Mouse (Mus musculus) lung, embryonic 15.5 days (tissue): ENCODE measurements at regions not wholly inside any gene's neighbourhood (a gene's known extent, or its start where the extent isn't known, plus 50 kb on each side); places are given as distances from the start of the nearest gene placed in this dataset.

ENCODE experiments used
- ATAC-seq: fragments of 200-750 bp; cut with Nextera tagmentation; 2 replicates; pipeline ENCODE4 v1.8.0; 2017; ENCODE audit warnings: moderate number of reproducible peaks, borderline replicate concordance; ENCODE audit not compliant: low FRiP score, low TSS enrichment; ENCODE audit errors: extremely low read depth
- H3K27ac ChIP-seq: fragments of 300-500 bp; sonication (generic); 2 replicates; pipeline ENCODE4 v1.5.1; 2015; ENCODE audit warnings: moderate library complexity, mild to moderate bottlenecking, inconsistent platforms
- H3K27me3 ChIP-seq: fragments of 300-500 bp; sonication (generic); 2 replicates; pipeline ENCODE4 v1.6.1; 2015; ENCODE audit warnings: inconsistent platforms
- H3K36me3 ChIP-seq: fragments of 300-500 bp; sonication (generic); 2 replicates; pipeline ENCODE4 v1.6.1; 2015; ENCODE audit warnings: inconsistent platforms
- H3K4me1 ChIP-seq: fragments of 300-500 bp; sonication (generic); 2 replicates; pipeline ENCODE4 v1.6.1; 2015; ENCODE audit warnings: inconsistent platforms
- H3K4me2 ChIP-seq: fragments of 300-500 bp; sonication (generic); 2 replicates; pipeline ENCODE4 v1.6.1; 2015; ENCODE audit warnings: inconsistent platforms, mild to moderate bottlenecking, moderate library complexity
- H3K4me3 ChIP-seq: fragments of 300-500 bp; sonication (generic); 2 replicates; pipeline ENCODE4 v1.5.1; 2015; ENCODE audit warnings: mild to moderate bottlenecking, inconsistent platforms
- H3K9ac ChIP-seq: fragments of 300-500 bp; sonication (generic); 2 replicates; pipeline ENCODE4 v1.6.1; 2015; ENCODE audit warnings: inconsistent platforms
- H3K9me3 ChIP-seq: fragments of 300-500 bp; sonication (generic); 2 replicates; pipeline ENCODE4 v1.6.1; 2016; ENCODE audit warnings: inconsistent platforms
- WGBS: fragments of 180-500 bp; shearing (Covaris S2); methylation state at CpG from one replicate; pipeline ENCODE4 v1.1.7; 2015; 5-methylcytosine and 5-hydroxymethylcytosine counted together

DNA sequence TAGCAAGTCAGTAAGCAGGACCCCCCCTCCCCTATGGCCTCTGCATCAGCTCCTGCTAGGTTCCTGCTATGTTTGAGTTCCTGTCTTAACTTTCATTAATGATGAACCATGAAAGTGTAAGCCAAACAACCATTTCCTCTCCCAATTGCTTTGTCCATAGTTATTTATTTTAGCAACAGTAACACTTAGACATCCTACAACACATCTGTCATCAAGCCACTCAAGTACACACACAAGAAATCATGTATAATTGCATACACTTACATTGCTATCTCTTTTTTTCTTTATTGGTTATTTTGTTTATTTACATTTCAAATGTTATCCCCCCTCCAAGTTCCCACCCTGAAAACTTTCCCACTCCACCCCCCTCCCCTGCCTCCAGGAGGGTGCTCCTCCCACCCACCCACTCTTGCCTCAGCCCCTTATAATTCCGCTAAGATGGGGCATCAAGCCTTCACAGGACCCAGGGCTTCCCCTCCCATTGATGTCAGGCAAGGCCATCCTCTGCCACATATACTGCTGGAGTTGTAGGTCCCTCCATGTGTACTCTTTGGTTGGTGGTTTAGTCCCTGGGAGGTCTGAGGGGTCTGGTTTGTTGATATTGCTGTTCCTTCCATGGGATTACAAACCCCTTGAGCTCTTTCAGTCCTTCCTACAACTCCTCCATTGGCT is 310.9 kb upstream of the Ccnh start:
- H3K27ac ChIP-seq: no peak overlapping the region
- 50% methylated on average over 1 of the region's 1 CpGs for WGBS
- H3K4me3 ChIP-seq: no peak overlapping the region
- no peaks in the 10 kb centered on the region for H3K36me3 ChIP-seq
- no peaks in the 10 kb centered on the region for H3K4me1 ChIP-seq
- no peak overlapping the region for H3K9ac ChIP-seq
- no peaks in the 10 kb centered on the region for H3K27me3 ChIP-seq
- ATAC-seq: peak; percentile 57; the same call in 1 of the 2 replicates
- H3K4me2 ChIP-seq: no peak overlapping the region
- no peaks in the 10 kb centered on the region for H3K9me3 ChIP-seq

DNA sequence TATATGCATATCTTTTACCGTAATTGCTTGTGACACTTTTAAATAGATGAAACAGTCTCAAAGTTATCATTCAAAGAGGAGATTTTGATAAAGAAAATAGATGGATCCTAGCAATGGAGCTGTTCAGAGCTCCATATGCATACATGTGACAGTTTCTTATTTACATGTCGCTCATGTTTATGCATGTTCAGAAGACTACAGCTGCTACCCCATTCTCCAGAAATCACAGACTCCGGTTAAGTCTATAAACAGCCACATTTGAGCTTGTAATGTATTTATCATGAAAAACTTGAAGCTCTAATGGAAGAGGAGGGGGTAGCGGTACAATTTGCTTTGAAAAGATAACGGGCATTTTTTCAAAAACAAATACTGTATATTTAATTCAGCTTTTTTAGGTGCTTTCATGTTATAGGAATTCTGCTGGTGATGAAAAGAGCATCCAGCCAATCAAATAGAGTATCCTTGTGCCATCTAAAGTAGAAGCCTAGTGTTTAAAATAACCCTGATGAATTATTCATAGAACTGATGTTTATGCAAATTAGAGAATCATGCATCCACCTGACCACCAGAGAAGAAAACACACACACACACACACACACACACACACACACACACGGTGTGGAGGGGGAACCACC is 283.7 kb upstream of the Ccnh start:
- Histone ChIP-seq H3K9ac (no peak overlapping the region), H3K4me3 (no peak overlapping the region), H3K4me2 (no peak overlapping the region), H3K27me3 (no peaks in the 10 kb centered on the region), H3K27ac (no peak overlapping the region), H3K9me3 (no peaks in the 10 kb centered on the region), H3K4me1 (no peaks in the 10 kb centered on the region), H3K36me3 (no peaks in the 10 kb centered on the region)
- no peak for ATAC-seq
- 77% methylated on average over 6 of the region's 6 CpGs for WGBS

DNA sequence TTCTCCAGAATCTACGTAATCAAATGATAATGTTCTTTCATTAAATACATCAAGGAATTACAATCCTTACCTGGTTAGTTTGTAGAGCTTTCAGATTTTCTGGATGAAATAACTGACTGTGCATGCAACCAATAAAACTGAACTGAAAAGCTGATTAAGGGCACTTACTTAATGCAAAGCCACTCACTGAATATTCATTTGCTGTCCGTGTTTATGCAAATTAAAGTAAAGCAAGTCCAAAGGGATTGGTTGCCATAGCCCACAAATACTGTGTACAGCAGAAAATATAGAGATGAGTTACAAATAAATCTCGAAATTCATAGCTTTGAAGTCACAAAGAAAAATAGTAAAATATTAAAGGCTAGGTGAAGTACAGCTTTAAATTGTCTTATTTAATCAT is 283.2 kb upstream of the Ccnh start:
- Histone ChIP-seq H3K36me3 (no peaks in the 10 kb centered on the region), H3K27ac (no peak overlapping the region), H3K27me3 (no peaks in the 10 kb centered on the region), H3K4me1 (no peaks in the 10 kb centered on the region), H3K9ac (no peak overlapping the region), H3K4me2 (no peak overlapping the region), H3K9me3 (no peaks in the 10 kb centered on the region), H3K4me3 (no peak overlapping the region)
- no peak for ATAC-seq
- WGBS: 57% methylated on average over 3 of the region's 3 CpGs

DNA sequence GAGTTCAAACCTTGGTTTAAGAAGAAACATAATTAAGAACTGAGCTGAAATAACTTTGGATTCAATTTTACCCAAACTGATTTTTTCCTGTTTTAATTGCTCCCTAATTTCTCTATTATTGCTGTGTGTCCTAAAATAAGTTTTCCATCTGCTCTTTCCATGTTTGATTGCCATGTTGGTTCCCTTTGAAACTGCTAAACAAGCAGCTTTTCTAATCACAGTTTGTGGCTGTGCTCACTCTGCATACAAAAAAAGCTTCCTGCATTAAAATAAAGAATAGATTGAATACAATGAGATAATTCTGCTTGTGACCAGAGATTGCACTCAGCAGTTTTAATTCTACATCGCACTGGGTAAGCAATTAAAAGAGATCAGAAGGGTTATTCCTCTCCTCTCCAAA is 257.9 kb upstream of the Ccnh start:
- WGBS: 80% methylated on average over 1 of the region's 1 CpGs
- no peaks in the 10 kb centered on the region for H3K27me3 ChIP-seq

GRCm38 (mm10) chr13:84935610-84936009 is 253.6 kb upstream of the Ccnh start:
- Histone ChIP-seq H3K9me3 (no peaks in the 10 kb centered on the region), H3K27me3 (no peaks in the 10 kb centered on the region), H3K27ac (no peak overlapping the region), H3K4me3 (no peak overlapping the region), H3K36me3 (no peaks in the 10 kb centered on the region), H3K4me2 (no peak overlapping the region), H3K4me1 (no peaks in the 10 kb centered on the region), H3K9ac (no peak overlapping the region)
- ATAC-seq: no peak
- 78% methylated on average over 1 of the region's 1 CpGs for WGBS

More for the DNA sequence above, 257.9 kb upstream of the Ccnh start:
- H3K4me3 ChIP-seq: no peak overlapping the region
- H3K27ac ChIP-seq: no peak overlapping the region
- H3K9ac ChIP-seq: no peak overlapping the region
- no peaks in the 10 kb centered on the region for H3K9me3 ChIP-seq
- no peaks in the 10 kb centered on the region for H3K4me1 ChIP-seq
- H3K36me3 ChIP-seq: no peaks in the 10 kb centered on the region
- no peak for ATAC-seq
- H3K4me2 ChIP-seq: no peak overlapping the region

DNA sequence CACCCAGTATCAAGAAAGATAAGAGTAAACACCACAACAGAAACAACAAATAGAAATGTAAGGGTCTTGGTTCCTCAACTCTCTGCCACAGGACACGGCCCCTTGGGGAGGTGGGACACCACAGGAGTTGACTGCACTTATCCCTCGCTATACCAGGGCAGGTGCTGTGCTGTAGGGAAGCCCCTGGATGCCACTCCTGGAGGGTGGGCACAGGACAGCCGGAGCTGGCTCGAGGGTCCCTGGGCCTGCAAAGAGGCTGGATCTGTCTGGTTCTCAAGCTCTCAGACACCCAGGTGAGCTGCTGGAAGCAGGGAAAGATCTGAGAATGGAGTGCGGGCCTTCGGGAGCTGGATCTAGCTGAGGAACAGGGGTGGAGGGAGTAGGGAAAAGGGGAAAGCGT is 249.5 kb upstream of the Ccnh start:
- Histone ChIP-seq H3K36me3 (no peaks in the 10 kb centered on the region), H3K4me1 (no peaks in the 10 kb centered on the region), H3K9ac (no peak overlapping the region), H3K9me3 (no peaks in the 10 kb centered on the region), H3K27me3 (no peaks in the 10 kb centered on the region), H3K27ac (no peak overlapping the region), H3K4me3 (no peak overlapping the region), H3K4me2 (no peak overlapping the region)
- 75% methylated on average over 7 of the region's 7 CpGs for WGBS
- no peak for ATAC-seq

DNA sequence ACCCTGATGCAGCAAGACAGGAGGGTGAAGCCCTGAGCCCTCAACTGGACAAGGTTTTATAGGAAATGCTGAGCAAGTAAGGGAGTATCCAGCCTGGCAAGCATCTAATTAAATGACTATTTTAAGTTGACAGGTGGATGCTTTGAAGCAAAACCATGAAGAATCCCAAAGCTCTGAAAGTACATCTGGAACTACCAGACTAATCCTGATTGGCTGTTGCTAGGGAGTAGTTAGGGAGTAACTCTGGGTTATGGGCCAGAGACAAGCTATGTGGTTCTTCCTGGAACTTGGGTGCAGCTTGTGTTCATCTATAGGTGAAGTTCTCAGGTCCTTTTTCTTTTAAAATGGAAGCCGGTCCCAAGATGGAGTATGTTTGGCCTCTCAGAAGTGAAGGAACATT is 248.3 kb upstream of the Ccnh start:
- no peak overlapping the region for H3K4me3 ChIP-seq
- no peak overlapping the region for H3K9ac ChIP-seq
- H3K9me3 ChIP-seq: no peaks in the 10 kb centered on the region
- H3K4me1 ChIP-seq: no peaks in the 10 kb centered on the region
- no peaks in the 10 kb centered on the region for H3K27me3 ChIP-seq
- H3K36me3 ChIP-seq: no peaks in the 10 kb centered on the region
- 100% methylated on average over 1 of the region's 1 CpGs for WGBS
- H3K4me2 ChIP-seq: no peak overlapping the region
- ATAC-seq: no peak
- H3K27ac ChIP-seq: no peak overlapping the region

DNA sequence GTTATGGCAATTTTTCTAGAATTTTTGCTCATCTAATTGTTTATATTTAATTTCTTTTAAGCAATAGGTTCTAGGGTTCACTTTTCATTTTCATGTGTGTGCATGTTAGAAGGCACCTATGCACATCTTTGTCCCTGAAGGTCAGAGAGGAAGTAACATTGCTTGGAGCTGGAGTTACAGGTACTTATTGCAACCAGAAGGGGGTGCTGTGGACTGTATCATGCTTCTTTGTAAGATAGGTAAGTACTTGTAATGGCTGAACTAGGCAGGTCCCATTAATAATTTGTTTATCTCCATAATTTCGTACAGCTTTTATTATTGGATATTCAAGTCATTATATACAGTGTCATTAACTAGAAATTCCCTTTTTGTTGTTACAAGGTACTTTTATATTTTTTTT is 238.3 kb upstream of the Ccnh start:
- no peaks in the 10 kb centered on the region for H3K36me3 ChIP-seq
- no peaks in the 10 kb centered on the region for H3K27me3 ChIP-seq
- H3K4me3 ChIP-seq: no peak overlapping the region
- no peaks in the 10 kb centered on the region for H3K4me1 ChIP-seq
- H3K9ac ChIP-seq: no peak overlapping the region
- no peaks in the 10 kb centered on the region for H3K9me3 ChIP-seq
- no peak for ATAC-seq
- no peak overlapping the region for H3K27ac ChIP-seq
- no peak overlapping the region for H3K4me2 ChIP-seq
- WGBS: 45% methylated on average over 1 of the region's 1 CpGs

DNA sequence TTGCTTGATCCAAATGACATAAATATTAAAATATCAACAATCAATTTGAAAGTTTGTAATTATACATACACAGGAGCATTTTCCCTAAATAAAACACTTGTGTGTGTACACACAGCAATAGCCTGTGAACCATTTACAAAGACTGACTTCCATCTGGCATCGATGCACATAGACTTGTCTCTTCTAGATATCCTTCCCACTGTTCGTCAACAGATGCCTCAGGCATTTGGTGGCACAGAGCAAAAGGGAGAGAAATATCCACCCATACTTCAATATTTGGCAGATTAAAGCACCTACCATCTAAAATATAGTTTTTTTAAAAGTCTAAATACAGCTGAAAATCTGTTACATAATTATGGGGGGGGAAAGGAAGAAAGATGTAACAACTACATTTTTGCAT is 236.0 kb upstream of the Ccnh start:
- ATAC-seq: no peak
- H3K4me2 ChIP-seq: no peak overlapping the region
- H3K27me3 ChIP-seq: no peaks in the 10 kb centered on the region
- WGBS: 85% methylated on average over 2 of the region's 2 CpGs
- no peaks in the 10 kb centered on the region for H3K4me1 ChIP-seq
- no peak overlapping the region for H3K4me3 ChIP-seq
- H3K9ac ChIP-seq: no peak overlapping the region
- H3K27ac ChIP-seq: no peak overlapping the region
- no peaks in the 10 kb centered on the region for H3K9me3 ChIP-seq
- no peaks in the 10 kb centered on the region for H3K36me3 ChIP-seq

DNA sequence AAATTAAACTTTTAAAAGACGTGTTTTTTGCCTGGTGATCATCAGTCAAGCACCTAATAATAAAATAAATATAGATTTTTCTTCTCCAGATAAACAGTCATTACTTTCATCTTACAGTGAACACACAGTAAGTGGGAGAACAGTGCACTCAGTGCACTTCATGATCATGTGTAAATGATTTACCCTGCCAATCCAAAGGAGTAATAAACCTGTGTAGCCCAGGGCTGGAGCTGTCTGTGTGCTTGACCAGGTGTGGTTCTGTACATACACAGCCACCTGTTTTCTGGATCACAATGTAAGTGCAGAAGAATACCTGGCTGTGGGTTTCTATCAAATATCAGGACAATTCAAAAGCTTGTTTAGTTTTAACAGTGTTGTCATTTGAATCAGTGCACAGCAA is 235.4 kb upstream of the Ccnh start:
- Histone ChIP-seq H3K9me3 (no peaks in the 10 kb centered on the region), H3K4me3 (no peak overlapping the region), H3K36me3 (no peaks in the 10 kb centered on the region), H3K4me2 (no peak overlapping the region), H3K27me3 (no peaks in the 10 kb centered on the region), H3K27ac (no peak overlapping the region), H3K4me1 (no peaks in the 10 kb centered on the region), H3K9ac (no peak overlapping the region)
- no peak for ATAC-seq
- 24% methylated on average over 1 of the region's 1 CpGs for WGBS

DNA sequence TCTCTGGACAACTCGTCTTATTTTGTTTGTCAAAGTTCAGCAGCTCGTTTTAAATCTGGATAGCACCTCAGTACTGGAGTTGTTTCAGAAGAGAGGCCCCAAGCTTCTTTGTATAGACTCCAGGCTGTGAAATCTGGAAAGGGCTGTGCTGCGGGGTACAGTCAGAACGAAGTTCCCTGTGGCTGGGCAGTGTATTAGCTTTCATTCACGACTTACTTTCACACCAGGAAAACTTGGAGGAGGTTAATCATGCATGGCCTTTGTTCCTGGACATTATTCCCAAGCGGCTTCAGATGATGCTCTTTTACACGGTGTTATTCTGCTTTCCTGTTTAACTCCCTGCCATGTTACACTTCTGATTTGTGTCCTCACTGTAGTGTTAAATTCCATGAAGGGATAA is 220.3 kb upstream of the Ccnh start:
- H3K27ac ChIP-seq: no peak overlapping the region
- no peaks in the 10 kb centered on the region for H3K27me3 ChIP-seq
- 63% methylated on average over 7 of the region's 7 CpGs for WGBS
- ATAC-seq: no peak
- H3K4me3 ChIP-seq: no peak overlapping the region
- H3K4me2 ChIP-seq: no peak overlapping the region
- H3K4me1 ChIP-seq: no peaks in the 10 kb centered on the region
- no peak overlapping the region for H3K9ac ChIP-seq
- no peaks in the 10 kb centered on the region for H3K36me3 ChIP-seq
- no peaks in the 10 kb centered on the region for H3K9me3 ChIP-seq
